Mouse (Mus musculus) CH12F3 (cell line): ENCODE data around the gene Tgfbr3.
"Not testable (repeated sequence)": the region's sequence is repeated elsewhere in the genome, so short reads cannot be mapped to it uniquely, and the experiment has no call there.

Experiments used
- in situ Hi-C: fragments of 300-500 bp; cut with MboI; formaldehyde crosslinking; loops from 2 replicates; pipeline ENCODE4 v1.14.3; 2020; ENCODE audit warnings: low sequenced_read_pairs

The Tgfbr3 gene

GRCm38 (mm10) chr5:107282561-107283307 is 6.7 kb downstream of the Tgfbr3 start:
- in situ Hi-C loops: loop anchor here (10.0 kb wide), 1 partner anchor 288 kb away; no protein-coding TSS in a partner anchor

DNA sequence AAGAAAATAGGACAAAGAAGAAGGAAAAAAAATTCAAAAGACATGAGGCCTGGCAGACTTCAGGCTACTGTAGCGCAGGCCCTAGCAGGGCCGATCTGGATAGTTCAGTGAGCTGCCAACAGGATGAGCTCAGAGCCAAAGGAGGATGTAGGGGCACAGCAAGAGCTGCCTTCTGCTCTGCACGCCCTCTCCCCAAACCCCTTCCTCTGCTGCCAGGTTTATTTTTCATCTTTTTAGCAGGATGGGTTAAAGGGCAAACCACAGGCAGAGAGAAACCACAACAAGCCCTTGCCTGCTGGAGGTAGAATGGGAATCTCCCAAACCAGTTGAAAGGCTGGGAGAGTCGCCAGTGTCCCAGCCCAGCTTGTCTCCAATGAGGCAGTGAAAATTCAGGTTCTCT is 10.2 kb downstream of the Tgfbr3 start:
- in situ Hi-C loops: no loop called here

DNA sequence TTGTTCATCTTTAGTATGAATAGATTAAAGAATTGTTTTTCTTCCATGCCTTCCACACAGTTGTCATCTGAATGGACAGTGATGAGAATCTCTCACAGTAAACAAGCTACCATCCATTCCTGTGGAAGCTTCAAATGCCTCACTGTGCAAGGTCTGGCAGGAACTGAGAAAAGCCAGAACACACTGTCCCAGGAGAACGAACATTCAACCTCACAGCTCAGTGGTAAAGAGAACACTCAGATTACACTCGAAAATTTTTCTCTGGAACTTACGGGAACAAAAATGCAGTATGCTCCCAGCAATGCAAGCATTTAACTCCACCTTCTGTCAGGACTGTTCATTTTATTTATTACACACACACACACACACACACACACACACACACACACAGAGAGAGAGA is 13.2 kb downstream of the Tgfbr3 start:
- in situ Hi-C loops: no loop called here

- in situ Hi-C loops: no loop called here
These were observed 17.0 kb downstream of the Tgfbr3 start for GRCm38 (mm10) chr5:107272252-107273028.

DNA sequence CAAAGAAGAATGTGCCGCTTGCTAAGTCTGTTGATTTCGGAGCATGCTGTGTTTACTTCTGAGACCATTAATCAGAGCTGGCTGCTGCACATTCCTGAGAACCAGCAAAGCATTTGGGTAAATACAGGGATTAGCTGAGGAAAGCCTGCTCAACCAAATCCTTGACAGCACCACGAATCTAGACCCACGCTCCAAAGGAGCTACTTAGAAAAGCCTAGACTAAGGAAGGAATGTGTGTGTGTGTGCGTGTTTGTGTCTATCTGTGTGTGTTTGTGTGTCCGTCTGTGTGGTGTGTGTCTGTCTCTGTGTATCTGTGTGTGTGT is 20.5 kb downstream of the Tgfbr3 start:
- in situ Hi-C loops: no loop called here

- in situ Hi-C loops: no loop called here
These were observed 21.1 kb downstream of the Tgfbr3 start for GRCm38 (mm10) chr5:107268121-107269005.

DNA sequence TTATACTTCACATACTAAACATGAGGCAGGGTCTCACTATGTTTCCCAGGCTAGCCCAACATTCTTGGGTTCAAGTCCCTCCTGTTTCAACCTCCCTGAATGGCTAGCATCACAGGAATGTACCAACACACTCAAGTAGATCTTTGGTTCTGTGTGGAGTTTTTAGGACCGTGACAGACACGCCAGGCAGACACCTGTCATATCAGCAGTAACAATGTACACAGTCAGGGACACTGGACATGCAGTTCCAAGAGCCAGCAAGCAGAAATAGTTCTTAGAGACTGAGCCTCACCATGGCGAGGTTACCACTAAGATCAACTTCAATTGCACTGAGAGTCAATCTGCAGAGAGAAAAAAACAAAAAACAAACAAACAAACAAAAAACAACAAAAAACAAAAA is 22.9 kb downstream of the Tgfbr3 start:
- in situ Hi-C loops: no loop called here

GRCm38 (mm10) chr5:107264426-107265360 is 24.7 kb downstream of the Tgfbr3 start:
- in situ Hi-C loops: no loop called here

DNA sequence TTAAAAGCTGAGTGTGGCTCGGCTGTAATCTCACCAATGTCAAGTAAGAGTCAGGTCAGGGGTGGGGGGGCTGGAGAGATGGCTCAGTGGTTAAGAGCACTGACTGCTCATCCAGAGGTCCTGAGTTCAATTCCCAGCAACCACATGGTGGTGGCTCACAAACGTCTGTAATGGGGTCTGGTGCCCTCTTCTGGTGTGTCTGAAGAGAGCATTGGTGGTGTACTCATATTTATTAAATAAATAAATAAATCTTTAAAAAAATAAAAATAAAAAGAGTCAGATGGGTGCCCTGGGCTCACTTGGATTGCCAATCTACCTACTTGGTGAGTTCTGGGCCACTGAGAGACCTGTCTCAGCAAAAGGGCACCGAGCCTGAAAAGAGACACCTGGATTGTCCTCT is 25.6 kb downstream of the Tgfbr3 start:
- in situ Hi-C loops: no loop called here

- in situ Hi-C loops: no loop called here
These were observed 27.5 kb downstream of the Tgfbr3 start for GRCm38 (mm10) chr5:107261930-107262329.

DNA sequence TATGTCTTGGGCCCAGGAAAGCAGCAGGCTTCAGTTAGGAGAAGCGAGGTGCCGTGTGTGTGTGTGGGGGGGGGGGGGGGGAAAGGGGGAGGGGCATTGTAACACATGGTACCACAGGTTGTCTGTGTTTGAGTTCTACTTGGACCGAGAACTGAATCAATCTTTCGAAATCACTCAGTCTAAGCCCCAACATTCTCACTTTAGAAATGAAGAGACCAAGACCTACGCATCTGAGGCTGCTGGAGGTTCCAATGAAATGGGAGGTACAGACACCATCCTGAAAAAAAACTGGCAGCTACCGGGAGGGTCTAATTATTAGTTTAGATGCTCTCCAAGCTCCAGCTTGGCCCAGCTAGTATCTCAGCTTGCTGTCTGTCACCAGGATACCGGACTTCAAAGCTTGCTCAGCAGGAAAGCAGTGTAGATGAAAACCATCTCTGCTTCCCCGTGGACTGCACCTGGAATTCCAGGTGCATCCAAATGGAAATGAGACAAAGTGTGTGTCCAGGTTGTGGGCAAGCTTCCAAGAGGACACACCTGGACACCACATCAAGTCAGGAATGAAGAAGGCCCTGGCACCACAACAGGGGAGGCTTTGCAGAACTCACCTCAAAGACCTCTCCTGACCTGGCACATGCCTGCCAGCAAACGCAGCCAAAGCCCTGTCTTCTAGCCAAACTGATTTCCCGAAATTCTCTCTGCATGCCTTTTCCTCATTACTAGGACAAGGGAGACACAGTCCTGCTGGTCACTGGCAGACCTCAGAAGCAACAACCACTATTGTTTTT is 28.5 kb downstream of the Tgfbr3 start:
- in situ Hi-C loops: no loop called here

DNA sequence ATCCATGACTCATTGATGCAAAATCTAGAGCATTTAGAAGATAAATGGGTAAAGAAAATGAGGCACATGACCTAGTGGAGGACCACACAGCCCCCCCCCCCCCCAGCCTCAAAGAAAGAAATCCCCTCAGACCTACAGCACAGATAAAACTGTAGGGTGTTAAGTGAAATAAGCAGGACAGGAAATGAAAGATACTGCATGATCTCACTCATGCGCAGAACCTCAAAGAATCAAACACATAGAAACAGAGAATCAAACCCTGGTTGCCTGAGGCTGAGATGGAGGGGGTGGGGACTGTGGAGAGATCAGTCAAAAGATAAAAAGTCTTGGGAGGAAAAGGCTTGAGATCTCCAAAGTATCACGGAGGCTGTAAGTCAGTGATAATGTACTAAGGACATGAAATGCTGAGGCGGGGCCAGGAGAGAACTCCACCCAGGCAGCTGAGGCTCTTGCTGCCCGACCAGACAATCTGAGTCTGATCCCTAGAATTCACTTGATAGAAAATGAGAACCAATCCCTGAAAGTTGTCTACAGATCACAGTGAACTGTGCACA is 29.9 kb downstream of the Tgfbr3 start:
- in situ Hi-C loops: no loop called here

DNA sequence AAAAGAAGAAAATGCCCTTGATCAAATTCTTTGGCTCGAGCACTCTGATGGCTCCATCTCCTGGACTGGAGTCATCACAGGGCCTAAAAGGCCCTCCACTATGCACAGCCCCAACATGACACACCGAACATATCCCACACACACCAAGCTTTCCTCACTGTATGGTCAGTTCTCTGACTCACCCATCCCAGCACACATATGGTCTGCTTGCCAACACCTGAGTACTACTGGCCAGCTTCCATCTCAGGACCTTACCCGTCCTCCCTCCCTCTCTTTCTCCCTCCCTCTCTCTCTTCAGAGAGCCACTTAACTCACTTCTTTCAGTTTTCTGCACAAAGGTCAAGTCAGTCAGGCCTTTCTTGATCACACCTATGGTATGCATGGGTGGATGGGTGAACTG is 36.0 kb downstream of the Tgfbr3 start:
- in situ Hi-C loops: no loop called here

DNA sequence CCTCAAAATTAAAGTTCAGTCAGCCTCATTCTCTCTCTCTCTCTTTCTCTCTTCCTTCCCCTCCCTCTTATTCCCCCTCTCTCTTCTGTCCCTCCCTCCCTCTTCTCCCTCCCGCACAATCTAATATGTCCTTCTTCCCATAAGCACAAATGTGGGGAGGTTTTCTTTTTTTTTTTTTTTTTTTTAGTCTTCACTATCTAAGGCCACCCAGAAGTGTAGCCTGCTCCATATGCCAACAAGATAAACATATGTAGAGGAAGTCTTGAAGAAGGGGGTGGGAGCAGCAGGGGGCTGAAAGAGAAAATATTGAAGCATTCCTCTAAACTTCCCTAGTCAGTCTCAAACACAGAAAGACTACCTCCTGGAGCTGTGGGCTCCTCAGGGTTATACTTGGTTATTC is 37.0 kb downstream of the Tgfbr3 start:
- in situ Hi-C loops: no loop called here

DNA sequence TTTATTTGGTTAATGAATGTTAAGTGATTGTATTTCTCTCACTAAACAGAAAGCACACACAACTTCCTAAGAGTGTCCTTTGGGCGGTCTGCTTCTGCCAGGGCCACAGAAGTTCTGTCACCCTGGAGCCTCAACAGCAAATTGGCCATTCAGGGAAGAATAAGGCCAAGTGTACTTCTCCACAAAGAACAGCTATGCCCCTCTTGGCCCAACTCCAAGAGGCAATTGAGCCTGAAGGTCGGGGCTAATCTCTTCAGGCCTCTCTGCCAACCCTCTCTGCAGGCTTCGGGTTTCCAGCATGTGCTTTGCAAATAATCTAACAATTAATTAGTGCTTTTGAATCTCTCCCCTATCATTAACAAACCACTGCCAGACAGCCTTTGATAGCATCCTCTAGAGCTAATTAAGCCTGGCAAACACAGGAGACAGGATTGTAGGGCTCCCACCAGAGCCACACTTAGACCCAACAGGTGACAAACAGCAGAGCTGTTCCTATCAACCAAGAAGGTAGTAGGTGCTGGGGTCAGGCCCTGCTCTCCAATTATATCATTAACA is 37.6 kb downstream of the Tgfbr3 start:
- in situ Hi-C loops: no loop called here

DNA sequence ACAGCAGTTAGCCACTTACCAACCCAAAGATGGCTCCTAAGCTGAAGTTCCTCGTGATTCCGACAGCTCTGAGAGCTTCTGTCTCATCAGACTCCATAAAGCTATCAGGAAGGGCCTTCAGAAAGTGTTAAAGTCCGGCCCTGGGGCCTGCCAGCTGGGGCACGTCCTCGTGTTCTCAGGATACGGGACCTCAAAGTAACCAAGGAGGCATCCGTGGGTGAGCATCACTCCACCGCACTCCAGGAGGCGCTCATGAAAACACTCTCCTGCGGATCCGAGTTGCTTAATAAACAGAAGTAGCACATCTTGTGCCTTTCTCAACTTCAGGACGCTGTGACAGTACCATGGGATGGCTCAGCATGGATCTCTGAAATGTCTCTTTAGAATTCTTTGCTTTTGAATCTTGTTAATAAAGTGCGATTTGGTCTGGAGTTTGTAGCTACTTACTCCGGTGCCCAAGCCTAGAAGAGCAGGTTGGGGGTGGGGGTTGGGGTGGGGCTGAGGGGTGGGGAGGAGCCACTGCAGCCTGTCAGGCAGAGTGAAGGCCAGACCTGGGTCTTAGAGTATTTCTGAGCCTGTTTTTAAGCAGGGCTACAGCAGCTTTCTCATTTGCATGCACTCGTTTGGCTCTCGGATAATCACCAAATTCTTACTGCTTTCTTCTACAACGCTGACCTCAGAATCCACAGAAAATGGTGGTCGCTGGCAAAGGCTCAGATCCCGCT is 38.7 kb downstream of the Tgfbr3 start:
- in situ Hi-C loops: no loop called here

GRCm38 (mm10) chr5:107248732-107249131 is 40.7 kb downstream of the Tgfbr3 start:
- in situ Hi-C loops: no loop called here

GRCm38 (mm10) chr5:107248302-107248701 is 41.1 kb downstream of the Tgfbr3 start:
- in situ Hi-C loops: not testable (repeated sequence)
